Mouse (Mus musculus): Measurements from ENCODE around the gene Stk40.
"Not testable (repeated sequence)": the region's sequence is repeated elsewhere in the genome, so short reads cannot be mapped to it uniquely, and the experiment has no call there.

The Stk40 gene

DNA sequence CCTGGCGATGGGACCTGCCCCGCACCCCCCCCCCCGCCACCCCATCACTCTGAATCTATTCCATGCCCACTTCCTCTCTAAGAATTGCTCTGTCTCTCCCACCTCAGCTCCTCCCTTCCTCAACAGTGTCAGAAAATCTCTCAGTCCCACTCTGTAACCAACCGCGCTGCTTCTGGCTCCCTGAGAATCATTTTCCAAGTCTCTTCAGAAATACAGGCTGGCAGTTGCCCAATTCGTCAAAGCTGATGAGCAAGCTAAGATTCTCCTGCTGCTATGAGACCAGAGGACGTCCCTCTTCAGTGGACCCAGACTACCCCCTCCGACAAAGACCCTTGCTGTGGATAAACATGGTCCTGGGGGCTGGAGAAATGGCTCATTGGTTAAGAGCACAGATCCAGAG is 55.7 kb downstream of the Stk40 start:
- DNase-seq = no peak

DNA sequence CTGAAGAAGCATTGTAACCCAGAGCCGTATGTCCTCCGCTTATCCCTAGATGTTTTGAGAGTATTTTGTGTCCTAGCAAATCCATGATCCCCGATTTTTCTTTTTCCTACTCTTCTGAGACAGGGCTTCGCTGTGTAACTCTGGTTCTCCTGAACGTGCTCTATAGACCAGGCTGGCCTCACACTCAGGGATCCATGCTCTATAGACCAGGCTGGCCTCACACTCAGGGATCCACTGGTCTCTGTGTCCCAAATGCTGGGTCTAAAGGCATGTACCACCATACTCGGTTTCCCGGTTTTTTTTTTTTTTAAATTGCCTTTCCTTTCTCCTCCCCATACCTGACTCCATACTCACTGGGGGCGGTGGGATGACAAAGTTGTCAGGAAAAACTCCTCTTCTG is 57.2 kb downstream of the Stk40 start:
- no peak for DNase-seq

DNA sequence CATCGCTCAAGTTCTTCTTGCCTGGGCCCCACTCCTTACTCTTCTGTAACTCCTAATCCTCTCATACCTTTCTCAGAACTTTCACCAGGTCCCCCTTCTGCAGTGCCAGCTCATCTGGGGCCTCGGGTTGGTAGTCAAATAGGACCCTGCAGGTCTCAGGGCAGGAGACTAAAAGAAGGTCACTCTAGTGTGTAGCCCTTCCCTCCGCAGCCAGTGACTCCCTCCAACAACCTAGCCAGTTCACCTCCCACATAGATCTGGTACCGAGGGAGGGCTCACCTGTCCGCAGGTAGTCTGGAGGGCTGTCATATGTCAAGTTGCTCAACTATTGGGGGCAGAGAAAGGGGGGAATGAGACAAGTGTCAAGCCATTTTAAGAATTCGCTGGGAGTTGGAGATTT is 57.7 kb downstream of the Stk40 start:
- DNase-seq = no peak

DNA sequence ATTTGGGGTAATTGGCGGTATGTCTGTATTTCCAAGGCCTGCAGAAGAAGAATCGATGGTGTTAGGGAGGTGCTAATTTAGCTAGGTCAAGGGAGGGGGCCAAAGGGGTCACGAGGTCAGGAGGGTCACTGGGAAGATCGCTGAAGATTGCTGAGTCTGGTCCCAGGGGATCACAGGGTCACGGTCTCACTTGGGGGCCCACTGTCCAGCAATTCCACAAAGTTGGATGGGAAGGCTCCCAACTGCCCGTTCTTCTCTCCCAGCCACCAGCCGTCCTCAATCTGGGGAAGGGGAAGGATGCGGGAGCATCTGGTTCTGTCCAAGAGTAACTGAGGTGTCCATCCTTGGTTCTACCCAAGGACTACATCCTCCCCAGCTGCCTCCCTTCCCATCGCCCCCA is 58.2 kb downstream of the Stk40 start:
- DNase-seq = no peak

DNA sequence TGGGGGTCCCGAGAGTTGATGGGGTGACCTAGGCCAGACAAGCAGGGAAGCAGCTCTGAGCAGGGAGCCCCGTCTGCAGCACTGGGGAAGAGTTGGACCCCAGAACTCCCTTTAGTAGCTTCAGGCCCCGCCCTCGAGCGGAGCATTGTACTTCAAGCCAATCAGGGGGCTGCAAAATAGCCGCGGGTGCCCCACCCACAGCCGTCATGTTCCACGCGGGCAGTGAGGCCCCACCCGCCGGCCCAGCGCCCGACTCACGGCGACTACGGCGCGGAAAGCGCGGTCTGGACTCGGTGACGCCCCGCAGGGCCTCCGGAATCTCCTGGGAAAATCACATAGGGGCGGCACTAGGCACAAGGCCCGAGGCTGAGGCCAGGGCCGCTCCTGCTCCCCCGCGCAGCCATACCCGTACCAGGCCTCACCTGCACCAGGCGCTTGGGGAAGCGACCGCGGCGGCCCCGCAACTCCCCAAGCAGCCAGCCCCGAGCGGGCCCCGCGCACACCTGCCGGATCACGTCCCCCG is 58.8 kb downstream of the Stk40 start:
- peak; percentile 93 to 96 for DNase-seq

DNA sequence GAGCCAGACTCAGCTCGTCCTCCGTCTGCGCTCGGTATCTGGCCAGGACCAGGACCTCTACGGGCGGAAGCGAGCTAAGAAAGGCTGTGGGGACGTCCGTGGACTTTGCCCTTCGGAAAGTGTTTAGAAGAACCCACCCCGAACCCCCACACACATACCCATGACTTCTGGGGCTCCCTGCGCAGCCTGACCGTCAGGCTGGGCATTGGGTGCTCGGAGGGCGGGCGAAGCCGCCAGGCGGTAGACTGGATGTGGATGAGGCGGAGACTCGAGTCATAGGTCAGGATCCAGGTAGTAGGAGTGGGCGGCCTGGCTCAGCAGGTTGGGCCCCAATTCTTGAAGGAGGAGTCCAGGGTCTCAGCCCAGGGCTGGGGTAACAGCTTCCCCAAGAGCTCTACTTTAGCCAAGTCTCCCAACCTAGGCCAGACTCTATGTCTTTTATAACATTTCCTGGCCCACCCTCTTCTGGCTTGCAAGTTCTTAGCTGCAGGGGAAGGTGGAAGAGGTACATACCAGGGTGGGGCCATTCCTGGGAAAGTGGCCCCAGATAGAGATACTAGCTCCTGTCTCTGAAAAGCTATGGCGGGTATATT is 59.4 kb downstream of the Stk40 start, which contains the start of gene Sh3d21:
Gene Sh3d21, minus strand, starts transcription at position 425 of the 593 bp plus-strand sequence.
- DNase-seq = peak; percentile 56 to 72

DNA sequence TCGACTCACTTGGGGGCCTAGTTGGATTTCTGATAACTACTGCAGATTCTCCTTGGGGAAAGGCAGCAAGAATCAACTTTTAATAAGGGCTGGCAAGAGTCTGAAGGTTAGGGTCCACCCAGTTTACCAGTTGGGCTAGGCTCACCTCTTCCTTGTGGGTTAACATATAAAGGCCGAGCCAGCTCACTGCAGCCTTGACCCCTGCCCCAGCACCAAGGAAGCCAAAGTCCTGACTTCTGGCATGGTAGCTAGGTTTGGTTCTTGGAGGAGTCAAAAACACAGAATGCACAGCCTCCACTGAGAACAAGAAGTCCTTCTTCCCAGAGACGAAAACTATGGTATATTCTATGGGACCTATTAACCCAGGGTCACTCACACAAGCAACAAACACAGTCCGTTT is 59.9 kb downstream of the Stk40 start:
- DNase-seq = no peak

DNA sequence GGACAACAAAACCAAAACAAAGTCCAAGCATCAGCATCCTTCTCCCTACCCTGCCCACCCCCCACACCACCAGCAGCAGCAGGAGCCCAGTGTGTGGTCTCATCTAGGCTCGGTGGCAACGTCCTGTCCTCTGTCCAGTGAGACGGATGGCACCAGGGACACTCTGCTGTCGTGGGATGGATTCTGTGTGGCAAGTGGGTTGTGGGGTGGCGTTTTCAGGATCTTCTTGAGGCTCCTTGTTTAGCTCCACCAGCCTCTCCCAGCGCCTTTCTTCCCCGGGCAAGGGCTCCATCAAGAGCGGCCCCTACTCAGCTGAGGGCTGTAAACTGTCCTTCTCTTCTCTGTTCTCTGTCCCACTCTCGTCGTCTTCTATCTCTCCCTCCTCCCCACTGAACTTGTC is 61.3 kb downstream of the Stk40 start:
- not testable (repeated sequence) for DNase-seq

DNA sequence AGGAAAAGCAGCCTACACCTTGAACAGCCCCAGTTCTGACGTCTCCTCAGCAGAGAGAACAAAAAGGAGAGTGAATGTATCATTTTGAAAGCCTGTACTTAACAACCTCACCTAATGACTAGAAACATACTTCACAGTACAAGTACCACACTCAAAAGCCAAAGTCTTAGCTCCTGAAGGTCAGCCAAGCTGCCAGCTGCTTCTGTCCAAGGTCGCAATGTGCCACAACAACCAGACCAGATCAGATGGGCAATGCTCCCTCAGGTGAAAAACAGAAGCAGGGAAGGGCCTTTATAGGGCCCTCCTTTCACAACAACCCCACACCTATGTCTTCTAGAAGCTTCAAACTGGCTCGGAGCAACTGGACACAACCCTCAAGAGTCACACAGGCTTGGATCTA is 62.3 kb downstream of the Stk40 start:
- no peak for DNase-seq

DNA sequence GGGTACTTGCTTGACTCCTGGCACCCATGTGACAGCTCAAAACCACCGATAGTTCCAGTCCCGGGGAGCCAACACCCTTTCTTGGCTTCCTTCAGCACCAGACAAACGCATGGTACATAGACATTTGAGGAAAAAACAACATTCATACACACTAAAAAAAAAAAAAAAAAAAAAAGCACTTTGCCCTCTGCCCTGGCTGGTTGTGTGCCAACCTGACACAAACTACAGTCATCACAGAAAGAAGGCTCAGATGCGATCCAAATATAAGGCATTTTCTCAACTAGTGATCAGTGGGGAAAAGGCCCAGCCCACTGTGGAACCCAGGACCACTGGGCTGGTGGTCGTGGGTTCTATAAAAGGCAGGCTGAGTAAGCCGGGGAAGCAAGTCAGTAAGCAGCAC is 65.1 kb downstream of the Stk40 start:
- DNase-seq = no peak

DNA sequence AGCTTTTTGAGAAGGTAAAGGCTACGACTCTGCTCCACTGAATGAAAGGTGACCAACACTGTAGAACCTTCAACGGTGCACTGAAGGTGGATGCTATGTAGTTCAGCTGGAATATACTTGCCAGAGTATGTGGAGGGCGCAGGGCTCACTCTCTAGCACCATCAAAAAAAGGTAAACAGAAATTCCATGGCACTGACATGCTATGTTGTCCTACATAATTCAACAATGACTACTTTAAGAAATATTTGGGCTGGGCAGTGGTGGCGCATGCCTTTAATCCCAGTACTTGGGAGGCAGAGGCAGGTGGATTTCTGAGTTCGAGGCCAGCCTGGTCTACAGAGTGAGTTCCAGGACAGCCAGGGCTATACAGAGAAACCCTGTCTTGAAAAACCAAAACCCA is 67.0 kb downstream of the Stk40 start:
- DNase-seq = not testable (repeated sequence)

DNA sequence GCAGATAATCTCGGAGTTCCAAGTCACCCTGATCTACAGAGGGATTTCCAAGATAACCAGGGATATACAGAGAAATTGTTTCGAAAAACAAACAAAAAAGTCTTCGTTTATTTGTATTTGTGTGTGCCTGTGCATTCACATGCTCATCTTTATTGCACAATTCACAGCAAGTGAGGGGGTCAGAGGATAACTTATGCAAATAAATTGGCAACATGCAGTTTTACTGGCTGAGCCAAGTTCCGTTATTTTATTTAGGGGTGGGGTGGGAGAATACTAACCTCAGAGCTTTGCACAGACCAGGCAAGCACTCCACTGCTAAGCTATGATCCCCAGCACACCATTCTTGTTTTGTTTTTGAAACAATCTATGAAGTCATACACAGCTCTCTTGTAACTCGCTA is 70.0 kb downstream of the Stk40 start:
- no peak for DNase-seq

DNA sequence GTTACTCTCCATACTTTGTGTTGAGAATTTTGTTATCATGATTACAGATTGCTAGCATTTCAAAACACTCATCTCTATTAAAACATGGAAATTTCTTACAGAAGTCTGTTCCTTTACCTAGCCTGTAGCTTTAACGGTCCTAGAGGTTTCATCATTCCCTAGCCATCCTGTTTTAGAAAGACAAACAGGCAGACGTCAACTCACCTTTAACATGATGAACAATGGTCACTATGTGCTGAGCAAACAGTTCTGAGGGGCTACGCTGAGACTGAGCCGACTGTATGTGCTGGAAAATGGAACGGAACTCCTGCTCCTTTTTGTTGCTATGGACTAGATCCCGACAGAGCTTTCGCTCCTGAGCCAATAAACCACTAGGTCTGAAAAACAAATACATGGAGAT is 72.2 kb downstream of the Stk40 start:
- not testable (repeated sequence) for DNase-seq

DNA sequence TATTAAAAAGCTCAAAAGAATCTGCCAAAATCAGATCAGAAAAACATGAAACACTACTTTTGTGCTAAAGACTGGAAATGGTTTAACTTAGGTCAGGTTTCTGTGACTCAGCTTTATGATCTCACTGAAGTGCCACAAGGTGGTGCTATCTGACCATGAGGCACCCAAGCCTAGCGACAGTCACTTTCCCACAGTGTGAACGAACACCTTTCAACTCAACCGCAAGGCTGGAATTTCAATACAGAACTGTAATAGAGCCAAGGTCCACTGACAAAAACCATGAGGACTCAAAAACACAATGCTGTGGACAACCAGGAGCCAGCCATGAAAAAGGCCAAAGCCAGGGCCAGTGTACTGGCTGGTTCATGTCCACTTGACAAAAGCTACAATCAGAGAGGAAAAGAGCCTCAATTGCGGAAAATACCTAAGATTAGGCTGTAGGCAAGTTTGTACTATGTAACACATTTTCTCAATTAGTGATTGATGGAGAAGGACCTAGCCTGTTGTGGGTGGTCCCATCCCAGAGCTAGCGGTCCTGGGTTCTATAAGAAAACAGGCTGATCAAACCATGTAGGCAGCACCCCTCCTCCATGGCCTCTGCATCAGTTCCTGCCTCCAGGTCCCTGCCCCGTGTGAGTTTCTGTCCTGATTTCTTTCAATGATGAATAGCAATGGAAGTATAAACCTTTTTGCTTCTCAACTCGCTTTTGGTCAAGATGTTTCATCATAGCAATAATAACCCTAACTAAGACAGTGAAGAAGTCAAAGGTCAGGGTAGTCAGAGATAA is 77.6 kb downstream of the Stk40 start:
- DNase-seq = peak; percentile 49 to 66

DNA sequence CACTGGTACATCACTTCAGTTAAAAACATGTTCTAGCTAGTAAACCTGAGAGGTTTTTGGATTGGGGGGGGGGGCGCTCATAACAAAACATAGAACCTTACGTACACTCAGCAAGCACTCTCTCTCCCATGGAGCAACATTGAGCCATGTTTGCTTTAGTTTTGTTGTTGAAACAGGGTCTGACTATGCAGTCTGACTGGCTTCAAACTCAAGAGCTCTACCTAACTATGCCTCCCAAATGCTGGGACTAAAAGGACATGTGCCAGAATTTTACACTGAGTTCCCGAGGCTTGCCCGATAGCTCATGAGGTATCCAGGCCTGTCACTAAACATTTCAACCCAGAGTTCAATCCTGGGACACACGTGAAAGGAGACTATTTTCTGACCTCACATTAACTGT is 79.3 kb downstream of the Stk40 start:
- no peak for DNase-seq

DNA sequence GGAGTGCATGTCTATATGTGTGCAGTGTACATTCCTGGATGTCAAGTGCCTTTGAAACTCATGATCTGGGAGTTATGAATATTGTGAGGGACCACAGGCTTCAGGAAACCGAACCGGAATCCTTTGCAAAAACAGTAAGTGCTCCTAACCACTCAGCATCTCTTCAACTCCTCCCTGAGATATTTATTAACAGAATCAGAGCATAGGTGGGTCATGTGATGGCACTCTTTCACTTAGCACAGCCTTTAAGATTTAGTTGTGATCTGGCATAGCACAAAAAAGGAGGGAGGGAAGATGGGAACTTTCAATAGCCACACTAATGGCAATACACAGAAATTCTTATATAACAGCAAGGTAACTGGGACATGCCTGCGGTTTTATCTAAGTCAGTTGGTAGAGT is 83.3 kb downstream of the Stk40 start:
- DNase-seq = no peak
